Mouse (Mus musculus): Measurements from ENCODE around the gene Ust.

The Ust gene

GRCm38 (mm10) chr10:8181596-8182185 lies 336.9 kb downstream of the Ust start:
- DNase-seq (ENCODE audit: low read depth, low spot score) = peak; percentile 47

- no peak for DNase-seq (ENCODE audit: low read depth, low spot score)
Observed at GRCm38 (mm10) chr10:8177618-8178017, 341.0 kb downstream of the Ust start.

DNA sequence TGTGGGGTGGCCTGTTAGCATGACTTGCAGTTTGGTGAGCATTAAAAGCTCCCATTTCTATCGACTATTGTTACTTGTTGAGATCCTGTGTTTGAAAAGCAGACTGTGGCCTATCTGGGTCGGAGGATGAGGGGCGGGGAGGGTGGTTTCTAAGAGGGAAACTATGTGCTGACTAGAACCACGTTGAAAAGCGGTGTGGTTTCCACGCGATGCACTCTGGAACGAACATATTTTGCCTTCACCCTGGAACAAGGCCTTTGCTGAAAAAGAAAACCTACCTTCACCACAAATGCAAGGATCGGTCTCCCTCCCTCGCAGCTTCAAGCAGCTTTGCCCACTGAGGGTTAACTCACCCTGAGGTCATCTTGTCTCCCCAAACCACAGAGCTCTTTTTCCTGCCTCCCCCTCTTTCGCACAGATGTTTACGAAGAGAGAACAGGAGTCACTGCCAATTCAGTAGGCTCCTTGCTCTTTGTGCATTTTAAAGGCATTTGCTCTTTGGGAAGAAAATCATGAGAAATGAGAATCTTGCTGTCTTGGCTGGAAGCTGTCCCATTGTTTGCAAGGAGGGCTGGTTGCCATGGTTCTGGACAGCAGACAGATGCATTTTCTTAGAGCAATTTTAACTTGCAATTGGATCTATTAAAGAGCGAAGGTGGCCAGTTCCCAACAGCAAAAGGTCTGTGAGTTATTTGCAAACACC lies 342.1 kb downstream of the Ust start:
- DNase-seq (ENCODE audit: low read depth, low spot score) = peak; percentile 74

- no peak for DNase-seq (ENCODE audit: low read depth, low spot score)
Observed at GRCm38 (mm10) chr10:8176008-8176350, 342.6 kb downstream of the Ust start.

DNA sequence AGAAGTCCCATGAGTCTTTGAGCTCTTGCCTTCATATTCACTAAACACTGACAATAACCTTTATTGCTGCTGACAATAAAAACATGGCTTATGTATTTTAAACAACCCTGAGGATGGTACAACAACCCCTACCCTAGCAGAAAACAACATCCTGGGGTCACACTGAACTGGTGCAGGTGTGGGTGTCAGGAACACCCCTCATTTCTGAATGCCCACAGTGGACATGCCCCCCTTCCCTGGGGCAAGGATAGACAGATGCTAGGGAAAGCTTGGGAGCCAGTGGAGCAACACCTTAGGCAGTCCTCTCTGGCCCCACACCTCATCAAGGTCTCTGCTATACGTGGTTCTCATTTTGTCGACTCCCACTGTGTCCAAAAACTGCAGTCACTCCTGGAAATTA lies 343.9 kb downstream of the Ust start:
- DNase-seq (ENCODE audit: low read depth, low spot score) = no peak

DNA sequence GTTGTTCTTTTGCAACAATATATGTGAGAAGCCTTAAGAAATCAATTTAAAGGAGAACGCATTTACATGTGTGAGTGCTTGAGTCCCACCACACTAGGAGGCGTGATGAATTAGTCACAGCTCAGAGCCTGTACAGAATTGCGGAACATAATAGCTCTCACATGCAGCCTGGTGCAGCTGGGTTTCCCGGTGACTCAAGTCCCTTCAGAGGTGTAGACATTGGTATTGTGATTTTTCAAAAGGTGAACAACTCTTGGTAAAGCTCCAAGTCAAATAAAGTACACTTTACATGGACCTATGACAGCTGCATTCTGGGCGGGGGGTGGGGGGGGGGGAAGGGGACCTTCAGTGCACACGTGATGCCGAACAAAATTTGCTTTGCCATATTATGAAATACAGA lies 344.4 kb downstream of the Ust start:
- peak; percentile 89 for DNase-seq (ENCODE audit: low read depth, low spot score)

DNA sequence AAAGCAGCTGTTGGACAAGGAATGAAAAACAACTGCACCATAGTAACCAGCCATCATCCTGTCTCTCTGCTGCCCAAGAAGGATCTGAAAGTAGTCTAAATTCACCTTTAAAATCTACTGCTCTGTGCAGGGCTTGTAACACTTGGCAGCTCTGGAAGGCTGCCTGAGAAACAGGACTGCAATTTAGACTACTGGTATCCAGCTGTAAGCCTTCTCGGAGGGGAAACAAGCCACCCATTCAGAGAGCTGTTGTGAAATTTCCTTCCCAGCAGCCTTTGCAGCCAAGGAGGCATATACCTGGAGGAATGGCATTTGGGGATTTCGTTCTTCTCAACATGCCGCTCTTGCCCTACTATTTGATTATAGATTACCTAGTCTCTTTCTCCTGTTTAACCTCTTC lies 345.6 kb downstream of the Ust start:
- DNase-seq (ENCODE audit: low read depth, low spot score) = peak; percentile 31

GRCm38 (mm10) chr10:8171556-8171955 lies 347.1 kb downstream of the Ust start:
- no peak for DNase-seq (ENCODE audit: low read depth, low spot score)

Data from brain, adult 2 months (tissue).